Mouse (Mus musculus): ENCODE results near the gene Sap18. TPM values are rescaled to one million over a fixed set of nuclear protein-coding genes. Genes with fewer than 3 reads are reported as not detected.
A peak's percentile ranks its signal among the peaks of the same experiment; 100 is the strongest.
"Not testable (repeated sequence)": the region's sequence is repeated elsewhere in the genome, so short reads cannot be mapped to it uniquely, and the experiment has no call there.

The Sap18 gene
- total RNA-seq, 2 experiments from 2014 or later = 42.8 to 50.1 TPM

GRCm38 (mm10) chr14:57825788-57826751 lies 28.1 kb downstream of the Sap18 start, which contains the start of the genes Ska3 and Mrpl57:
Gene Ska3, minus strand, starts transcription at chr14:57826185.
Gene Mrpl57, plus strand, starts transcription at chr14:57826234.
- peak; percentile 90 for DNase-seq (ENCODE audit: extremely low spot score in 1 of 2, low spot score in 1 of 2)

GRCm38 (mm10) chr14:57827284-57827683 lies 29.3 kb downstream of the Sap18 start:
- DNase-seq (ENCODE audit: extremely low spot score in 1 of 2, low spot score in 1 of 2) = no peak

DNA sequence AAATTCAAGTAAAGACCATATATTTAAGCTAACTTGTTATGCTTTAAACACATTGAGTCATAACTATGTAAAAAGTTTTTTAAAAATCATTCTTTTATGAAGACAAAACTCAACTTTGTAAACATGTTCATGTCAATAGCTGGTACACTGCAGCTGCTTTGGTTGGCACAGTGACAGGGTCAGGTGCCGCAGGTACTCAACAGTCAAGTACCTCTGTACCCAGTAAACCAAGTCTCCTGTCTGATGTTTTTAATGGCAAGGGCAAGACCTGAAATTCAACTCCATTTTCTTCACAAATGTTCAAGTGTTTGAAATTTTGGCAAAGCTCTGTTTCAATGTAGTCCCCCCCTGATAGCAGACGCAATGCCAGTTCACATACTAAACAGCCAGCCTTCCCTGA lies 35.5 kb downstream of the Sap18 start:
- no peak for DNase-seq (ENCODE audit: extremely low spot score in 1 of 2, low spot score in 1 of 2)

- no peak for DNase-seq (ENCODE audit: extremely low spot score in 1 of 2, low spot score in 1 of 2)
Observed at GRCm38 (mm10) chr14:57835157-57835556, 37.2 kb downstream of the Sap18 start.

- no peak for DNase-seq (ENCODE audit: extremely low spot score in 1 of 2, low spot score in 1 of 2)
Observed at GRCm38 (mm10) chr14:57844535-57844934, 46.6 kb downstream of the Sap18 start.

- not testable (repeated sequence) for DNase-seq (ENCODE audit: extremely low spot score in 1 of 2, low spot score in 1 of 2)
Observed at GRCm38 (mm10) chr14:57848061-57848460, 50.1 kb downstream of the Sap18 start.

GRCm38 (mm10) chr14:57848646-57849045 lies 50.7 kb downstream of the Sap18 start:
- DNase-seq (ENCODE audit: extremely low spot score in 1 of 2, low spot score in 1 of 2) = no peak

DNA sequence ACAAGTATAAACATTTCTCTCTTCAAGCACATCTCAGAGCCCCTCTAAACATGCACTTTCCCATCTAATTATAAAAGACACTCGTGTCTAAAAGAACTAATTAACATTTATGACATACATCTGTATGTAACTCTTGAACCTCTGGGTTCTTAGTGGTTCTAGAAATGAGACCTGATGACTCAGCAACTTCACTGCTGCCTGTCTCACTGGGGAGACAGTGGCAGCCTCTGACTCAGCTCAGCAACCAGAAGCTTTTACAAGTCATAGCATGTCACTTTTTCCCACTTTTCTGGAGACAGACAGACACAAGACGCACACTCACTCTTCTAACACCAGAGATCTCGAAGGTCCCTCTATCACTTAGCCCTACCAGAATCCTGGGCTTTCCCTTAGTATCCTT lies 52.4 kb downstream of the Sap18 start:
- DNase-seq (ENCODE audit: extremely low spot score in 1 of 2, low spot score in 1 of 2) = no peak

DNA sequence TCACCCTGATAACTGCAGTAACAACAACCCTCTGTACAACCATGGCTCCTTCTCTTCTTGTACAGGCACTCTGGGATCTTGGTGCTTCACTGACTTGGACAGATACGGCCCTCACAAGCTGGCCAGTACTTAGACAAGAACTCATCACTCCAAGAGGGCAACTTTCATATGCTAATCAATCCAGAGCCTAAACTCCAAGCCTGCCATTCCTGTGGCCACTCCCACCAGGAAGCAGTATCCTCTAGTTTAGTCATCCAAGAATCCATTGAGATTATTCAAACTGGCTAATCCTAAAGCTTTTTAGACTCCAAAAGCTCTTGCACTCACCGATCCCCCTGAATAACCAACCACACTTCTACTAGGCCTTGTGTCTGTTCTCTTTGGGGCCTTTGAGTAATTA lies 55.0 kb downstream of the Sap18 start:
- no peak for DNase-seq (ENCODE audit: extremely low spot score in 1 of 2, low spot score in 1 of 2)

GRCm38 (mm10) chr14:57856037-57856436 lies 58.1 kb downstream of the Sap18 start:
- not testable (repeated sequence) for DNase-seq (ENCODE audit: extremely low spot score in 1 of 2, low spot score in 1 of 2)

Small RNAs within 50 kb of the gene (microRNA-seq; reads per million reads assigned to microRNA genes)
- gene Mir3077 = 2.6 to 3.1 reads per million in 2 experiments

Other genes starting within 250 kb of the Sap18 start
- 10 to 100 TPM; 37.7 to 42.4 TPM for gene Eef1akmt1, start 226.6 kb upstream of the Sap18 start, total RNA-seq (2021)
- gene Xpo4, start 132.8 kb upstream of the Sap18 start, total RNA-seq (2021) = 10 to 100 TPM; 11.8 to 15.4 TPM
- gene Gm49361, start 52.1 kb upstream of the Sap18 start, total RNA-seq (2021) = 1 to 10 TPM in 1 of 2 experiments, under 1 TPM in 1; 0.92 to 4.6 TPM
- 10 to 100 TPM; 36.8 to 43.0 TPM for gene Lats2, start 39.8 kb upstream of the Sap18 start, total RNA-seq (2021)
- gene Ska3, start 28.0 kb downstream of the Sap18 start, total RNA-seq (2021) = under 1 TPM; 0.63 to 0.81 TPM
- 10 to 100 TPM; 89.6 to 90.0 TPM for gene Mrpl57, start 28.1 kb downstream of the Sap18 start, total RNA-seq (2021)
- gene Zdhhc20, start 92.1 kb downstream of the Sap18 start, total RNA-seq (2021) = 10 to 100 TPM; 33.1 to 35.5 TPM
- 10 to 100 TPM; 19.1 to 20.4 TPM for gene Micu2, start 201.1 kb downstream of the Sap18 start, total RNA-seq (2021)

All from layer of hippocampus, postnatal 25 days (tissue).